Mouse (Mus musculus) limb, embryonic 15.5 days (tissue): Measurements from ENCODE around the gene Psmb8. TPM values are rescaled to one million over a fixed set of nuclear protein-coding genes. Genes with fewer than 3 reads are reported as not detected.

Experiments used
- ATAC-seq: fragments of 200-750 bp; cut with Nextera tagmentation; 2 replicates; pipeline ENCODE4 v1.8.0; 2017; ENCODE audit warnings: low read depth, moderate TSS enrichment; ENCODE audit not compliant: insufficient number of reproducible peaks, low FRiP score, low TSS enrichment
- H3K27ac ChIP-seq: fragments of 300-500 bp; sonication (generic); 2 replicates; pipeline ENCODE4 v1.5.1; 2015; ENCODE audit warnings: moderate library complexity, mild to moderate bottlenecking, inconsistent platforms
- H3K27me3 ChIP-seq: fragments of 300-500 bp; sonication (generic); 2 replicates; pipeline ENCODE4 v1.6.1; 2015; ENCODE audit warnings: inconsistent platforms
- H3K36me3 ChIP-seq: fragments of 300-500 bp; sonication (generic); 2 replicates; pipeline ENCODE4 v1.6.1; 2015; ENCODE audit warnings: inconsistent platforms
- H3K4me1 ChIP-seq: fragments of 300-500 bp; sonication (generic); 2 replicates; pipeline ENCODE4 v1.6.1; 2015; ENCODE audit warnings: inconsistent platforms
- H3K4me2 ChIP-seq: fragments of 300-500 bp; sonication (generic); 2 replicates; pipeline ENCODE4 v1.6.1; 2015; ENCODE audit warnings: mild to moderate bottlenecking, inconsistent platforms
- H3K4me3 ChIP-seq: fragments of 300-500 bp; sonication (generic); 2 replicates; pipeline ENCODE4 v1.5.1; 2015; ENCODE audit warnings: mild to moderate bottlenecking, inconsistent platforms
- H3K9ac ChIP-seq: fragments of 300-500 bp; sonication (generic); 2 replicates; pipeline ENCODE4 v1.6.1; 2015; ENCODE audit warnings: inconsistent platforms
- H3K9me3 ChIP-seq: fragments of 300-500 bp; sonication (generic); 2 replicates; pipeline ENCODE4 v1.6.1; 2016; ENCODE audit warnings: inconsistent platforms
- WGBS: fragments of 180-500 bp; shearing (Covaris S2); methylation state at CpG from one replicate; pipeline ENCODE4 v1.1.7; 2015; 5-methylcytosine and 5-hydroxymethylcytosine counted together
- polyA plus RNA-seq: library from polyadenylated mRNA; unstranded; fragments of >200 nt; fragmentation: Nextera tagmentation; extraction: Ambion mirVana; gene quantifications from 2 replicates; pipeline ENCODE4 v1.2.1, GENCODE M21; 2015

Psmb8 gene
- polyA plus RNA-seq, 1 experiment from 2014 or later = 12.1 TPM

DNA sequence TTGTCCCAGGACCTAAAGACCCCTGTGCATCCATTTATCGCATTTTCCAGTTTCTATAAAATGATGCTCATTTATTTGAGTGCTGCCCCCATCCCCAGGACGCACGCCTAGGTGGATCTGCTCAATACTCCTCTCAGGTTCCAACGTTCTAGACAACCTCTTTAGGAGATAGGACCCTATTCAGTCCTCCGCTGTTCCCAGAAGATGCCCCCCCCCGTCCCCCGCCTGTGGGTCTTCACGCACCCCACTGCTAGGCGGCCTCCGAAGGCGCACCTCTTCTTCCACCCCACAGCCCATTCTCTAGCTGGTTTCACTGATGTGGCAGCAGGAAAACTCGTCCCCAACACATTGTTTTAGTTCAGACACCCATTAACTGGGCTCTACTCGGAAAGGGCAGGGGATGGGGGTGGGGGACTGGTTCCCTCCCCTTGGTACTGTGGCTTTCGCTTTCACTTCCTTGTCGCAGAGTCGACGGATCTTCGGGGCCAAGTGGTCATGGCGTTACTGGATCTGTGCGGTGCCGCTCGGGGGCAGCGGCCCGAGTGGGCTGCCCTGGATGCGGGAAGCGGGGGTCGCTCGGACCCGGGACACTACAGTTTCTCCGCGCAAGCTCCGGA, 491 bp downstream of the Psmb8 start:
- peak overlapping the region; percentile 43 for H3K4me3 ChIP-seq
- no peaks in the 10 kb centered on the region for H3K36me3 ChIP-seq
- WGBS = 2% methylated on average over 32 of the region's 32 CpGs
- ATAC-seq = no peak
- peaks cover 14% of the 10 kb centered on the region for H3K4me1 ChIP-seq
- no peak overlapping the region for H3K27ac ChIP-seq
- H3K9ac ChIP-seq = no peak overlapping the region
- H3K27me3 ChIP-seq = peaks cover 77% of the 10 kb centered on the region
- H3K9me3 ChIP-seq = no peaks in the 10 kb centered on the region
- peak overlapping the region; percentile 83 for H3K4me2 ChIP-seq

DNA sequence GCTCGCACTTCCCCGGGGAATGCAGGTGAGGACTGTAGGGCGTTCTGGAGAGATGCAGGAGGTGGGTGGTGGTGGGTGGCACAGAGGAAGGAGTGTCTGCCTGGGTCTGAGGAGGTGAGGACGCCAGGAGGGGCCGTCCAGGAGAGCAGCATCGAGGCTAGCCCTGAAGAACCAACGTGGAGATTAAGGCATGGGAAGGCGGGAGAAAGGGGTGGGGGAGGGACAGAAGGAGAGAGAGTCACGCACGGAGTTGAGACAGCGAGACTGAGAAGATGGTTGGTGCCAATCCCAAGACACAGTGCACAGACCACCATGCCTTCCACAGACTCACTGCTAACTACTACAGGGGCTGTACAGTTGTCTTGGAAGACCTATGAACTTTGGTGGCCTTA, 996 bp downstream of the Psmb8 start:
- peak overlapping the region; percentile 83 for H3K4me2 ChIP-seq
- no peak overlapping the region for H3K27ac ChIP-seq
- H3K4me3 ChIP-seq = peak overlapping the region; percentile 43
- peaks cover 78% of the 10 kb centered on the region for H3K27me3 ChIP-seq
- no peak overlapping the region for H3K9ac ChIP-seq
- no peaks in the 10 kb centered on the region for H3K9me3 ChIP-seq
- no peaks in the 10 kb centered on the region for H3K36me3 ChIP-seq
- WGBS = 8% methylated on average over 11 of the region's 11 CpGs
- ATAC-seq = no peak
- peaks cover 14% of the 10 kb centered on the region for H3K4me1 ChIP-seq

DNA sequence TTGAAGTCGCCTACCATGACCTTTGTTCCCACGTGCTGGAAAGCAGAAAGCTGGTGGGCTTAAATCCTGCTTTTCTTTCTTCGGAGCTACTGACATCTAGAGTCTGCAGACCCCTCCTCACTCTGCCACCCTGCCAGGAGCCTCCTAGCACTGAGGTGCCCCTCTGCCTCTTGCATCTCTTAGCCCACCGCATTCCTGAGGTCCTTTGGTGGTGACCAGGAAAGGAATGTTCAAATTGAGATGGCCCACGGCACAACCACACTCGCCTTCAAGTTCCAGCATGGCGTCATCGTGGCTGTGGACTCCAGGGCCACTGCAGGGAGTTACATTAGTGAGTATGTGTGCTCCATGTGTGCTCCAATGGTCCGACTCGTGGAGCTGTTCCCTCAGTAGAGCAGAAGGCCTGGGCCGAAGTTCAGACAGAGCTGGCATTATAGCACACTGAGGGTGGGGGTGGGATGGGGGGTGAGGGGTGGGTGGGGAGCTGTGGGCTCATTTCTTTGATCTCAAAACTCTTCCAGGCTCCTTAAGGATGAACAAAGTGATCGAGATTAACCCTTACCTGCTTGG, 1.6 kb downstream of the Psmb8 start:
- peaks cover 14% of the 10 kb centered on the region for H3K4me1 ChIP-seq
- H3K36me3 ChIP-seq = no peaks in the 10 kb centered on the region
- H3K4me3 ChIP-seq = no peak overlapping the region
- no peak overlapping the region for H3K9ac ChIP-seq
- H3K27me3 ChIP-seq = peaks cover 73% of the 10 kb centered on the region
- H3K27ac ChIP-seq = no peak overlapping the region
- no peak overlapping the region for H3K4me2 ChIP-seq
- no peaks in the 10 kb centered on the region for H3K9me3 ChIP-seq
- 63% methylated on average over 12 of the region's 12 CpGs for WGBS
- ATAC-seq = no peak

DNA sequence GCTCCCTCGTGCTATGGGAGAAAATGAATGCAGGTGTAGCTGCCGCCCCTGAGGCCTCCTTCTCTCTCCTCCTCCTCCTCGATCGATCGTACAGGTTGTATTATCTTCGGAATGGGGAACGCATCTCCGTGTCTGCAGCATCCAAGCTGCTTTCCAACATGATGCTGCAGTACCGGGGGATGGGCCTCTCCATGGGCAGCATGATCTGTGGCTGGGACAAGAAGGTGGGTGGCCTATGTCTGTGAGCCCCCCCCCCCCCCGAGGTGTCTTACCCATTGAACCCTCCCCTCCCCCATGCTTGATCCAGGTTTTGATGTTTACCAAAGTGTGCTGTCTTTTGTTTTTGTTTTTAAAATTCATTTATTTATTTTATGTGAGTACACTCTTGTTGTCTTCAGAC, 2.5 kb downstream of the Psmb8 start:
- no peak overlapping the region for H3K4me2 ChIP-seq
- no peak overlapping the region for H3K27ac ChIP-seq
- no peak overlapping the region for H3K4me3 ChIP-seq
- no peaks in the 10 kb centered on the region for H3K9me3 ChIP-seq
- 85% methylated on average over 10 of the region's 10 CpGs for WGBS
- no peak for ATAC-seq
- no peaks in the 10 kb centered on the region for H3K36me3 ChIP-seq
- H3K27me3 ChIP-seq = peaks cover 65% of the 10 kb centered on the region
- H3K4me1 ChIP-seq = peaks cover 17% of the 10 kb centered on the region
- no peak overlapping the region for H3K9ac ChIP-seq

DNA sequence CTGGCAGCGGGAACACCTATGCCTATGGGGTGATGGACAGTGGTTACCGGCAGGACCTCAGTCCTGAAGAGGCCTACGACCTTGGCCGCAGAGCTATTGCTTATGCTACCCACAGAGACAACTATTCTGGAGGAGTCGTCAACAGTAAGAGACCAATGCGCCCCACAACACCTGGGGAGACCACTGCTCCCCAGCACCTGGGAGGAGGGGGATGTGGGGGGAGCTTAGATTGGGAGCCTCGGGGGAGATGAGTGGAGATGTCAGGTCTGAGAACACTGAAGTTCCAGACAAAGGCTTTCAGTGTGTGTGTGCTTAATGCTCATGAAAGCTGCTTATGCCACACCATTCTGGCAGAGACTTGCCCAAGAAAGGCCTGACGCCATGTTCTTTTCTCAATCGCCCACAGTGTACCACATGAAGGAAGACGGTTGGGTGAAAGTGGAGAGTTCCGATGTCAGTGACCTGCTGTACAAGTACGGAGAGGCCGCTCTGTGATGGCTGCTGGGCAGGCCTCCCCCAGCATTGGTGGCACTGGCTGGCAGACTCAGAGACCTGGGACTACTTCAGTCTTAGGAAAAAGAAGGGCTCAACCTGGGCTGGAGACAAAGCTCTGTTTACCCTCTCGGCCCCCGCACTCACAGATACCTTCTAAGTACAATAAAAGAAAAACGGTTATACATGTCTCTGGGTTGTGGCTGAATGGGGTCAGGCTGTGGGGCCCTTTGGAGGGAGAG, 3.4 kb downstream of the Psmb8 start:
- Histone ChIP-seq H3K27me3 (peaks cover 67% of the 10 kb centered on the region), H3K27ac (no peak overlapping the region), H3K9ac (no peak overlapping the region), H3K36me3 (no peaks in the 10 kb centered on the region), H3K4me3 (no peak overlapping the region), H3K4me2 (no peak overlapping the region), H3K9me3 (no peaks in the 10 kb centered on the region), H3K4me1 (peaks cover 22% of the 10 kb centered on the region)
- no peak for ATAC-seq
- 85% methylated on average over 16 of the region's 16 CpGs for WGBS

DNA sequence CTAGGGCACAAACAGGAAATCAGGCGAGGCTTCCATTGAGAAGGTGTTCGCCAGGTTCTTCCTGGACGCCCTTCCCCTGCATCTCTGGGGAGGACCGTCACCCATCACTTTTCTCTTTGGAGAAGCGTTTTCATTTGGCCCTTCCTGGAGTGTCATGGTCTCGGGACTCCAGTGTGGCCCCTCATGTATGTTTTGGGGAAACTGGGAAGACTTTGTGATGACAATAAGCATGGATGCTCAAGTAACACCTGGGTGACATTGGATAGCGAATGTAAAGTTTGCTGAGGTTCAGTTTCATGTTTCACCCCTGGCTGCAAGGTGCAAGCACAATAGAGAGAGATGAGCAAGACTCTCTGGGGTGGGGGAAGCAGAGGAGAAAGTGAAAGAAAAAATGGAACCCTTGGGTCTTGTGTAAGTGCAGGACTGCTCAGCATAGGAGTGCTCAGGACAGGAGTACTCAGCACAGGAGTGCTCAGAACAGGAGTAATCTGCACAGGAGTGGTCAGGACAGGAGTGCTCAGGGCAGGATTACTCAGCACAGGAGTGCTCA, 4.1 kb downstream of the Psmb8 start:
- Histone ChIP-seq H3K9ac (no peak overlapping the region), H3K4me3 (no peak overlapping the region), H3K4me1 (peaks cover 22% of the 10 kb centered on the region), H3K4me2 (no peak overlapping the region), H3K27ac (no peak overlapping the region), H3K27me3 (peaks cover 66% of the 10 kb centered on the region), H3K36me3 (no peaks in the 10 kb centered on the region), H3K9me3 (no peaks in the 10 kb centered on the region)
- 74% methylated on average over 7 of the region's 7 CpGs for WGBS
- no peak for ATAC-seq

DNA sequence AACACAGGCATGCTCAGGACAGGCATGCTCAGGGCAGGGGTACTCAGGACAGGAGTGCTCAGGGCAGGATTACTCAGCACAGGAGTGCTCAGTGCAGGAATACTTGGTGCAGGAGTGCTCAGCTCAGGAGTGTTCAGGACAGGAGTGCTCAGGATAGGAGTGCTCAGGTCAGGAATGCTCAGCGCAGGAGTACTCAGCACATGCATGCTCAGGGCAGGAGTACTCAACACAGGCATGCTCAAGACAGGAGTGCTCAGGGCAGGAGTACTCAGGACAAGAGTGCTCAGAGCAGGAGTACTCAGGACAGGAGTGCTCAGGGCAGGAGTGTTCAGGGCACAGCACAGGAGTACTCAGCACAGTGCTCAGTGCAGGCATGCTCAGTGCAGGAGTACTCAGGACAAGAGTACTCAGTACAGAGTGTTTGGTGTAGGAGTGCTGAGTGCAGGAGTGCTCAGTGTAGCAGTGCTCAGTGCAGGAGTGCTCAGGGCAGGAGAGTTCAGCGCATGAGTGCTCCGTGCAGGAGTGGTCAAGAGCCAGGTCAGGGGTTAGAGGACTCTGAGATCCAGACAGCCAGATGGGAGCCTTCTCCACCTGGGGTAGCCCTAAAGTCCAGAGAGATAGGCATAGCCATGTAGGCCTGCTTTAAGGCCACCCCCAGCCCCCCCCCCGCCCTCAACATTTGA, 5.4 kb downstream of the Psmb8 start:
- peaks cover 56% of the 10 kb centered on the region for H3K27me3 ChIP-seq
- H3K27ac ChIP-seq = no peak overlapping the region
- H3K9ac ChIP-seq = no peak overlapping the region
- H3K4me2 ChIP-seq = no peak overlapping the region
- 81% methylated on average over 4 of the region's 4 CpGs for WGBS
- no peaks in the 10 kb centered on the region for H3K9me3 ChIP-seq
- no peaks in the 10 kb centered on the region for H3K36me3 ChIP-seq
- H3K4me3 ChIP-seq = no peak overlapping the region
- peaks cover 14% of the 10 kb centered on the region for H3K4me1 ChIP-seq
- peak; percentile 46; the same call in 1 of the 2 replicates for ATAC-seq

DNA sequence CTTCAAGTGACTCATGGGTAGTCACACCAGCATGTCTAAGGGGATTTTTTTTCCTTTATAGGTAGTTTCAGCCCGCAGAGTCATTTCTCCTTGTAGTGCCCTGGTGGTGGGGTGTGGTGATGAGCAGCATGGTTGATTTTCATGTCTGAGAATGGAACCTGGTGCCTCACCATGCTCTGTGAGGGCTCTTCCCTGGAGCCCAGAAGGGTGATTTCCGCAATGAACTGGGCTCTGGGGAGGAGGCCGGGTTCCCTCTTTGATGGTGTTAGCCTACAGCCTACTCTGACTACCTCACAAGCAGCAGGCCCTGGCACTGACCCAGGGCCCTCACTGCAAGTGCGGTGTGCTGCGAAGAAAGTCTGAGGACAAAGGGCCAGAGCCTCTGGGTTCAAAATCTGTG, 5.9 kb downstream of the Psmb8 start, which contains the start of gene Tap2:
Gene Tap2 (plus strand): TSS at position 84 of the 400 bp plus-strand sequence.
- H3K9me3 ChIP-seq = no peaks in the 10 kb centered on the region
- peaks cover 9% of the 10 kb centered on the region for H3K4me1 ChIP-seq
- no peaks in the 10 kb centered on the region for H3K36me3 ChIP-seq
- no peak for ATAC-seq
- H3K9ac ChIP-seq = peak within 1 kb of the TSS; percentile 59
- peak within 1 kb of the TSS; percentile 87 for H3K4me2 ChIP-seq
- H3K4me3 ChIP-seq = peak within 1 kb of the TSS; percentile 72
- no peak within 1 kb of the TSS for H3K27ac ChIP-seq
- WGBS = 76% methylated on average over 5 of the region's 5 CpGs
- H3K27me3 ChIP-seq = peaks cover 54% of the 10 kb centered on the region

DNA sequence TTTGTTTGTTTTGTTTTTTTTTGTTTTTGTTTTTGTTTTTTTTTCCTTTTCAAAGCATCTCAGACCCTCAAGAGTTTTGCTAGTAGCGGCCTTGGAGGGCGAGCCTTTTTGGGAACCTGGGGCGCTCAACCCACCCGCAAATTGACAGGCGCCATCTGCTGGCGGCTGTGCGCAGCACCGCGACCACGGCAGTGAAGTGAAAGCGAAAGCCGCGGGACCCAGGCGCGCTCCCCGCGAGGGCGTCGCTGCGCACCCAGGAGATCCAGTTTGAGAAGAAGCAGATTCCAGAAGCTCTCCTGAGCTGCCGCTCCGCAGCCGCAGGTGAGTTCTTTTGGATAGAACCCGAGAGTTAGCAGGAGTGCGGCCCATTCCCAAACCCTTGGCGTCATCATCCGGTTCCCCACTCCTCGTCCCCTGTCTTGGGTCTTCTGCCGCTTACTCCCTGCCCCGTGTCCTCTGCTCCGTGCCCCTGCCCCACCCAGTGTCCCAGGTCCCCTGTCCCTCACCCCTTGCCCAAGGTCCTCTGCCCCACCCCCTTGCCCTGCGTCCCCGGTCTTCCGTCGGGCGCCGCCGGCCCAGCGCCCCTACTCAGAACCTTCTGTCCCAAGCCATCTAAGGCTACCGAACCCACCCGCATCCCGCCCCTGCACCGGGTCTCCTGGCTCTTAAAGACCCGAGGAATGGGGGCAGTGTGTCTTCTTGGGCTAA, 6.9 kb downstream of the Psmb8 start:
- H3K4me1 ChIP-seq = peaks cover 8% of the 10 kb centered on the region
- no peaks in the 10 kb centered on the region for H3K9me3 ChIP-seq
- peaks cover 54% of the 10 kb centered on the region for H3K27me3 ChIP-seq
- H3K36me3 ChIP-seq = no peaks in the 10 kb centered on the region
- H3K27ac ChIP-seq = no peak overlapping the region
- ATAC-seq = no peak
- peak overlapping the region; percentile 59 for H3K9ac ChIP-seq
- under 1% methylated on average over 44 of the region's 44 CpGs for WGBS
- H3K4me3 ChIP-seq = peak overlapping the region; percentile 72
- peak overlapping the region; percentile 87 for H3K4me2 ChIP-seq

DNA sequence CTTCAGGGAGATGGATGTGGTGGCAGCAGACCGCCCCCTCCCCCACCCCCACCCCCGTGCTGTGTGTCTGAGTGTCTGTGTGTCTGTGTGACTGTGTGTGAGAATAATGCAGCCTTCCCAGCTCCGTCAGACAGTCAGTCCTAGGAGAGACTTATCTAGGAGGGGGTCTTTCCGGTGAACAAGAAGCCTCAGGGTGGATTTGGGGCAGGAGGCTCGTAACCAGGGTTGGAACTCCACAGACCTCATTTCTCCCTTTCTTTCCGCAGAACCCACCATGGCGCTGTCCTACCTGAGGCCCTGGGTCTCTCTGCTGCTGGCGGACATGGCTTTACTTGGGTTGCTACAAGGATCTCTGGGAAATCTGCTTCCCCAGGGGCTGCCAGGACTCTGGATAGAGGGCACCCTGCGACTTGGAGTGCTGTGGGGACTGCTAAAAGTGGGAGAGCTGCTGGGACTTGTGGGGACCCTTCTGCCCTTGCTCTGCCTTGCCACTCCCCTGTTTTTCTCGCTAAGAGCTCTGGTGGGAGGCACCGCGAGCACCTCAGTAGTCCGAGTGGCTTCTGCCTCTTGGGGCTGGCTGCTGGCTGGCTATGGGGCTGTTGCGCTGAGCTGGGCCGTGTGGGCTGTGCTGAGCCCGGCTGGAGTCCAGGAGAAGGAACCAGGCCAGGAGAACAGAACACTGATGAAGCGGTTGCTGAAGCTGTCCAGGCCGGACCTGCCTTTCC, 7.7 kb downstream of the Psmb8 start:
- Histone ChIP-seq H3K27me3 (peaks cover 54% of the 10 kb centered on the region), H3K27ac (no peak overlapping the region), H3K9me3 (no peaks in the 10 kb centered on the region), H3K36me3 (no peaks in the 10 kb centered on the region), H3K4me2 (peak overlapping the region; percentile 87), H3K4me3 (peak overlapping the region; percentile 72), H3K4me1 (peaks cover 8% of the 10 kb centered on the region), H3K9ac (peak overlapping the region; percentile 59)
- WGBS = 14% methylated on average over 18 of the region's 18 CpGs
- no peak for ATAC-seq

DNA sequence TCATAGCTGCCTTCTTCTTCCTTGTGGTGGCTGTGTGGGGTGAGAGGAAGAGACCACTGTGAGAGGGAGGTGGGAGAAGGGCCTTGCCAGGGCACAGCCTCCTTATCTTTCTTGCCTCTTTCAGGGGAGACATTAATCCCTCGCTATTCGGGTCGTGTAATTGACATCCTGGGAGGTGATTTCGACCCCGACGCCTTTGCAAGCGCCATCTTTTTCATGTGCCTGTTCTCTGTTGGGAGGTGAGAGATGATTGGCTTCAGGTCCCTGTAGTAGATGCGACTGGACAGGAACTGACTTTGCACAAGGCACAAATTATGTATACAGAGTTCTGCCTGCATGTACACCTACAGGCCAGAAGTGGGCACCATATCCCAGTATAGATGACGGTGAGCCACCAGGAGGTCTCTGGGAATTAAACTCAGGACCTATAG, 8.2 kb downstream of the Psmb8 start:
- peaks cover 54% of the 10 kb centered on the region for H3K27me3 ChIP-seq
- H3K4me3 ChIP-seq = no peak overlapping the region
- H3K4me2 ChIP-seq = no peak overlapping the region
- no peak overlapping the region for H3K27ac ChIP-seq
- H3K9ac ChIP-seq = no peak overlapping the region
- 28% methylated on average over 9 of the region's 9 CpGs for WGBS
- H3K9me3 ChIP-seq = no peaks in the 10 kb centered on the region
- H3K4me1 ChIP-seq = peaks cover 8% of the 10 kb centered on the region
- no peak for ATAC-seq
- no peaks in the 10 kb centered on the region for H3K36me3 ChIP-seq
